Mouse (Mus musculus): Measurements from ENCODE around the gene Olfr547. TPM values are rescaled to one million over a fixed set of nuclear protein-coding genes. Genes with fewer than 3 reads are reported as not detected.
A peak's percentile ranks its signal among the peaks of the same experiment; 100 is the strongest.
"Not testable (repeated sequence)": the region's sequence is repeated elsewhere in the genome, so short reads cannot be mapped to it uniquely, and the experiment has no call there.

Gene Olfr547
- total RNA-seq (2021), result not detected
- long read RNA-seq, experiment 1, result 0 reads
- long read RNA-seq, experiment 2, result 0 reads

GRCm38 (mm10) chr7:102534449-102534848 is at the start of gene Olfr547:
Gene Olfr547, plus strand, starts transcription at chr7:102534749.
- intact Hi-C loops (cut with DNase I), result no loop called here

DNA sequence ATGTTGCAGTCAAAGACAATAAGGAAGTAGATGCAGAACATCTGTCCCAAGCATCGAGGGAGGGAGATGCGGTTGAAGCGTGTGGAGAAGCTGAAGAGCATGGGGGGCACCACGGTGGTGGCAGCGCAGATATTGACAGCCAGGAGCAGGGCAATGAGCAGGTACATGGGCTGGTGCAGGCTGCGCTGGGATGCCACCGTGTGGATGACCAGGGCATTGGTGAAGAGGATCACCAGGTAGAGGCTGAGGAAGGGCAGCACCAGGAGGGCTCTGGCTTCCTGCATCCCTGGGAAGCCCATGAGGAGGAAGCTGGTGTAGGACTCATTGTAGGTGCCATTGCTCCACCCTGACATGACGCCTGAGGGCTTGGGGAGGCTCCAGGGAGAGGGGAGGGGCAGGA is 49.8 kb upstream of the Olfr547 start:
- intact Hi-C loops (cut with DNase I); DNase-seq: not testable (repeated sequence)

More at GRCm38 (mm10) chr7:102534449-102534848, at the start of gene Olfr547:
- no peak for DNase-seq

DNA sequence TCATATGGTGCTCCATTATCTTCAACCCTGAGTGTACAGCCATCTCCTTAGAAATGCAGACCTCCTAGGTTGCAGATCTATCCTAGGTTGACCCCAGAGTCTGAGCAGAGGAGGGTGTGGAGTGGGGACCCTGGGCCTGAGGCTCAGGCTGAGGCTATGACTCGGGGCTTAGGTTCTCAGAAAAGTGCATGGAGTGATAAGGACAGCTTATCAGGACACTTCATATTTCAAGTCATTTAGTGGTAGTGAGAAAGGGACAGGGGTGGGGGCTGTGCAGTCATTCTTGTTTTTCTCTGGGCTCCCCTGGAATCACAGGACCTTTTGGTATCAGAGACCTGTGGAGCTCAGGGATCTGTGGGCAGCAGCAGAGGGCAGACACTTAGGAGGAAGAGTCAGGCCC is 48.4 kb upstream of the Olfr547 start:
- no peak for DNase-seq
- intact Hi-C loops (cut with DNase I), result no loop called here

DNA sequence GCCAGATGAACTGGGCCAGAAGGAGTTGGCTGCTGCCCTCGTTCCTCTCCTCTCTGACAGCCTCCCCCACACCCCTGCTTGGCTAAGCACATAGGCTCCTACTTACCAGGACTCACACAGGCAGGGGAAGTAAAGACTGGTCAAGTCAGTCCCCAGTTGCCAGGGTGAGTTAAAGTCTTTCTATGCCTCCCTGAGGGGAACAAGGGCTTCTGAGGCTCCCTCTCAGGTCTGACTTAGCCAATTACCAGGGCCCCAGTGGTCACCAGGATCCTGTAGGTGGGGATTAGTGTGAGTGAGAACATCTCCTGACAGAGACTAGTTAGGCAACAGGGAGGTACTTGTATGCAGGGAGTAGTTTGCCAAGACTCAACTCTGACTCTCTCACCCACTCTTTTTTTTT is 46.4 kb upstream of the Olfr547 start, which contains the start of gene Olfr544:
Gene Olfr544 (minus strand): TSS at position 153 of the 400 bp plus-strand sequence.
- no peak for DNase-seq
- intact Hi-C loops (cut with DNase I), result no loop called here

DNA sequence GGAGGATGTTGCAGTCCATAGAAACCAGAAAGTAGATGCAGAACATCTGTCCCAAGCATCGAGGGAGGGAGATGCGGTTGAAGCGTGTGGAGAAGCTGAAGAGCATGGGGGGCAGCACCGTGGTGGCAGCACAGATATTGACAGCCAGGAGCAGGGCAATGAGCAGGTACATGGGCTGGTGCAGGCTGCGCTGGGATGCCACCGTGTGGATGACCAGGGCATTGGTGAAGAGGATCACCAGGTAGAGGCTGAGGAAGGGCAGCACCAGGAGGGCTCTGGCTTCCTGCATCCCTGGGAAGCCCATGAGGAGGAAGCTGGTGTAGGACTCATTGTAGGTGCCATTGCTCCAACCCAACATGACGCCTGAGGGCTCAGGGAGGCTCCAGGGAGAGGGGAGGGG is 40.1 kb upstream of the Olfr547 start:
- DNase-seq; intact Hi-C loops (cut with DNase I): not testable (repeated sequence)

GRCm38 (mm10) chr7:102499473-102499872 is 35.1 kb upstream of the Olfr547 start, which contains the start of gene Olfr545:
Gene Olfr545, minus strand, starts transcription at chr7:102499573.
- intact Hi-C loops (cut with DNase I), result no loop called here
- DNase-seq, result no peak

- intact Hi-C loops (cut with DNase I), result no loop called here
- no peak for DNase-seq
Observed at GRCm38 (mm10) chr7:102501986-102502385, 32.6 kb upstream of the Olfr547 start.

- DNase-seq, result peak; percentile 69 to 78
- intact Hi-C loops (cut with DNase I), result loop anchor here (5.0 kb wide), 1 partner anchor 1435 kb away; the partner anchor contains the start of gene Olfr633
Observed at GRCm38 (mm10) chr7:102506848-102507247, 27.7 kb upstream of the Olfr547 start.

GRCm38 (mm10) chr7:102508066-102508465 is 26.5 kb upstream of the Olfr547 start:
- intact Hi-C loops (cut with DNase I), result loop anchor here (5.0 kb wide), 1 partner anchor 1434 kb away; the partner anchor contains the start of gene Olfr633
- DNase-seq, result no peak

- intact Hi-C loops (cut with DNase I), result loop anchor here (5.0 kb wide), 1 partner anchor 1434 kb away; the partner anchor contains the start of gene Olfr633
- no peak for DNase-seq
Observed at GRCm38 (mm10) chr7:102508666-102509065, 25.9 kb upstream of the Olfr547 start.

DNA sequence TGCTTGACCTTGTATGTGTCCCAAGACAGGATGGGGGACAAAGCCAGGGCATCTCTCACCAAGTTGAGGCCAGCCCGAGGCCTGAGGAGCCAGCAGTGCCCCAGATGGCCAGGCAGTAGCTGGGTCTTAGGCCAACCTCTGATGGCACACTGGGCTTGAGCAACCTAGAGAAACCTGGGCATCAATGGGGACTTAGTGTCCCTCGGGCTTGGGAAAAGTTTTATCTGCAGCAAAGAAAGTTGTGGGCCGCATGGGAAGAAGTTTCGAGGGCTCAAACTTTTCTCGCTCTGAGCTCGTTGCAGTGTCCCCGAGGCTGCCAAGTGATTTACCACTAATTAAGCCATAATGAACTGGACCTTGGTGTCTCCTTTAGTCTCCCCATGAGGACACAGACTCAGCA is 24.8 kb upstream of the Olfr547 start:
- DNase-seq, result no peak
- intact Hi-C loops (cut with DNase I), result loop anchor here (5.0 to 10.0 kb wide), 4 partner anchors 185 to 1433 kb away; partner anchors contain the start of genes Olfr557 and Olfr633

- intact Hi-C loops (cut with DNase I), result loop anchor here (2.0 to 10.0 kb wide), 4 partner anchors 183 to 1363 kb away; partner anchors contain the start of gene Olfr557
- no peak for DNase-seq
Observed at GRCm38 (mm10) chr7:102511927-102512326, 22.6 kb upstream of the Olfr547 start.

DNA sequence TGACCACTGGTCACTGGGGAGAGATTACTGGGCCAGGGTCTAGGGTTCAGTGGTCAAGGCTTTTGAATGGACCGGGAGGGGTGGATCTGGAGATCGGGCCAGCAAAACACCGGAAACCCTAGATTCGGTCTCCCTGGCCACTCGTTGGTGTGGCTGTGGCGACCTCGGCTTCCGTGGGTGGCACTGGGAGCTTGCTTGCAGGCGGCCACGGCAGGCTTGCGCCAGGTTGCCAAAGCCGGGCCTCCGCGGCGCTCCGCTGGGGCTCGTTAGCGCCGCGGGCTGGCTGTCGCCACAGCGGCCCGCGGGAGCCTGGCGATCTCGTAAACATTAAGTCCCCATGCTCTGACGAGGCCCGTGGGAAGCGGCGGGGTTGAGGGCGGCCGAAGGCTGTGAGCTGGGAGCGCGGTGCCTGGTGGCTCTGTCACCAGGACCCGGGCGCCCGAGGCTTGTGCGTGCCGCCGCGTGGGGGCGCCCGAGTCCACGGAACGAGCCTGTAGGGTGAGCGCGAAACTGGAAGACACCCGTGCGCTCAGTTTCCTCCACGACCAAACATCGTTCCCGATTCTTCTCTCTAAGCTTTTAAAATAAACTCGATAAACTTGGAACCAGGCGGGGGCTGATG is 21.6 kb upstream of the Olfr547 start:
- peak; percentile 94 to 96 for DNase-seq
- intact Hi-C loops (cut with DNase I), result loop anchor here (1.0 to 10.0 kb wide), 5 partner anchors 123 to 1362 kb away; partner anchors contain the start of gene Olfr557

DNA sequence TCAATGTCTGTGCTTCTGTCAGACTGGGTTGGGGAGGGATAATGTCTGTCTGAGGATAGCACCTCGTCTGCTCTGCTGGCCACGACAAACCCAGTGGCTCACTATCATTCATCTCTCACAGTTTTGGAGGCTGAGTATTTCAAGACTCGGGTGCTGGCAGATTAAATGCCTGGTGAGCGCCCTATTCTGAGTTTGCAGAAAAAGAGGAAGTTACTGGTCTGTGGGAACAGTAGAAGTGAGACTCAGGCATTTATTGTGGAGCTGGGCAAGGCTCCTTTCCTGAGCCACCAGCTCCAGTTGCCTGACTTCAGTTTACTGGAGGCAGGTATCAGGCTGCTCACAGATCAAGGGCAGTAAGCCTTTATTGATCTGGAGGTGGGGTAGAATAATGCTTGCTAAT is 20.4 kb upstream of the Olfr547 start:
- no peak for DNase-seq
- intact Hi-C loops (cut with DNase I), result loop anchor here (5.0 to 10.0 kb wide), 3 partner anchors 181 to 1361 kb away; partner anchors contain the start of gene Olfr557

DNA sequence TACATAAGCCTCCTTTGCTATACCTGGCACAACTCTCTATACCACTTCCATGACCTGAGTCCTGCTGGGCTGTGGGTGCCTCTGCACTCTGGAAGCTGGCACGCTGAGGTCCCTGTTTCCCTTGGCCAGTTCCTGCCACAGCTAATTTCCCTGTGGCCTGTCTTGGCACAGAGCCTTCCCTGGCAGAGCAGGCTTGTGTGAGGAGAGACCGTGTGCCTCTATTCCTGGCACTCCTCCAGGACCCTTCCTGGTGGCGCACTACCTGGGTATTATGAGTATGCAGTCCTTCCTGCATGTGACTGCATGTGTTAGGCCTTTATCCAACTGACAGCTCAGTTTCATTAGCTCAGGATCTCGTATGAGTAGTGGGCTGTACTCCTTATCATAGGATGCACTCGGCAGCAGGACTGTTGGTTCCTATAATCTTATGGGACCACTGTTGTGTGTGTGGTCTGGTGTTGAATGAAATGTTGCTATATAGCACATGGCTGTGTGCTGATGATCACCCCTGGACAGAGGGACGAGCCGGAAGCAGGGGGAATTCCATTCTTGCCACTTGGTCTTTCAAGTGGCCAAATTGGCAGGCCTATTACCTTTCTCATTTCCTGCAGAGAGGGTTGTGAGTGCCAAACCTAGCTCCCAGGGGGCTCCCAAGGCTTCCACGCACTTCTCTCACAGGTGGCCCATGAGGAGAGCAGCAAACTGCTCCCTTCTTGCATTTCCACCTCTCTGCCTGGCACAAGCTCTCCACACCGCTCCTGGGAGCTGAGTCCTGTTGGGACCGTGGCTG is 18.1 kb upstream of the Olfr547 start:
- peak; percentile 9 to 16 for DNase-seq
- intact Hi-C loops (cut with DNase I), result loop anchor here (10.0 kb wide), 2 partner anchors 178 to 1358 kb away; partner anchors contain the start of gene Olfr557

DNA sequence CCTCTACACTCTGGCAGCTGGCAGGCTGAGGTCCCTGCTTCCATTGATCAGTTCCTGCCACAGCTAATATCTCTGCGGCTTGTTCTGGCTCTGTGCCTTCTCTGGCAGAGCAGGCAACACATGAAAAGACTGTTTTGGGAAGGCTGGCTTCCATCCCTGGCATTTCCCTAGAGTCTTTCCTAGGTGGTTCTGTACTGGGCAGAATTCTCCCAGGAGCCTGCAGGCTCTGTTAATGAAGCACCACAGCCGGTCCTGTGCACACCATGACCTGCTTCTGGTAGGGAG is 17.6 kb upstream of the Olfr547 start:
- intact Hi-C loops (cut with DNase I), result loop anchor here (10.0 kb wide), 2 partner anchors 178 to 1358 kb away; partner anchors contain the start of gene Olfr557
- DNase-seq, result no peak

DNA sequence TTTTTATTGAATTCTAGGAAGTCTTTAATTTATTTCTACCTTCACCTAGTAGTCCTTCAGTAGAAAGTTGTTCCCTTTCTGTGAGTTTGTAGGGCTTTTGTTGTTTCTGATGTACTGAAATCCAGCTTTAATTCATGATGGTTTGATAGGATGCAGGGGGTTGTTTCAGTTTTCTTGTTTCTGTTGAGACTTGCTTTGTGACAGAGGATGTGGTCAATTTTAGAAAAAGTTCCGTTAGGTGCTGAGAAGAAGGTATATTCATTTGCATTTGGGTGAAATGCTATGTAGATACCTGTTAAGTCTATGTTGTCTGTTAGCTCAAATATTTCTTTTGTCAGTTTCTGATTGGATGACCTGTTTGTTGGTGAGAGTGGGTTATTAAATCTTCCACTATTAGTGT is 5.5 kb upstream of the Olfr547 start:
- DNase-seq, result no peak

GRCm38 (mm10) chr7:102540596-102540995 is 6.0 kb downstream of the Olfr547 start, which contains the start of gene Olfr548-ps1:
Gene Olfr548-ps1, plus strand, starts transcription at chr7:102540896.
- DNase-seq, result no peak
- intact Hi-C loops (cut with DNase I), result no loop called here

More for the DNA sequence above, 5.5 kb upstream of the Olfr547 start:
- intact Hi-C loops (cut with DNase I), result no loop called here

- intact Hi-C loops (cut with DNase I), result no loop called here
Observed at GRCm38 (mm10) chr7:102541251-102541650, 6.7 kb downstream of the Olfr547 start.

GRCm38 (mm10) chr7:102549570-102549969 is 15.0 kb downstream of the Olfr547 start, which contains the start of gene Olfr549:
Gene Olfr549, plus strand, starts transcription at chr7:102549870.
- intact Hi-C loops (cut with DNase I), result no loop called here
- DNase-seq, result no peak

More at GRCm38 (mm10) chr7:102541251-102541650, 6.7 kb downstream of the Olfr547 start:
- DNase-seq, result no peak

- DNase-seq, result no peak
- intact Hi-C loops (cut with DNase I), result no loop called here
Observed at GRCm38 (mm10) chr7:102553279-102553678, 18.7 kb downstream of the Olfr547 start.
